Mouse (Mus musculus) midbrain, embryonic 15.5 days (tissue): Measurements from ENCODE around the gene Git1. TPM values are rescaled to one million over a fixed set of nuclear protein-coding genes. Genes with fewer than 3 reads are reported as not detected.

Source experiments
- ATAC-seq: fragments of 200-750 bp; cut with Nextera tagmentation; replicated peaks from 2 replicates; pipeline ENCODE4 v1.8.0; 2017; ENCODE audit warnings: moderate TSS enrichment
- H3K27ac ChIP-seq: fragments of 300-500 bp; sonication (generic); 2 replicates; pipeline ENCODE4 v1.5.1; 2015; ENCODE audit warnings: mild to moderate bottlenecking, inconsistent platforms
- H3K27me3 ChIP-seq: fragments of 300-500 bp; sonication (generic); replicated peaks from 2 replicates; pipeline ENCODE4 v1.6.1; 2015; ENCODE audit warnings: inconsistent platforms
- H3K36me3 ChIP-seq: fragments of 300-500 bp; sonication (generic); replicated peaks from 2 replicates; pipeline ENCODE4 v1.6.1; 2015; ENCODE audit warnings: inconsistent platforms
- H3K4me1 ChIP-seq: fragments of 300-500 bp; sonication (generic); 2 replicates; pipeline ENCODE4 v1.6.1; 2015; ENCODE audit warnings: inconsistent platforms
- H3K4me2 ChIP-seq: fragments of 300-500 bp; sonication (generic); 2 replicates; pipeline ENCODE4 v1.6.1; 2015; ENCODE audit warnings: inconsistent platforms, mild to moderate bottlenecking, moderate library complexity
- H3K4me3 ChIP-seq: fragments of 300-500 bp; sonication (generic); 2 replicates; pipeline ENCODE4 v1.5.1; 2015; ENCODE audit warnings: mild to moderate bottlenecking, inconsistent platforms
- H3K9ac ChIP-seq: fragments of 300-500 bp; sonication (generic); 2 replicates; pipeline ENCODE4 v1.6.1; 2015; ENCODE audit warnings: mild to moderate bottlenecking, inconsistent platforms
- H3K9me3 ChIP-seq: fragments of 300-500 bp; sonication (generic); 2 replicates; pipeline ENCODE4 v1.6.1; 2016; ENCODE audit warnings: inconsistent platforms
- WGBS: fragments of 180-500 bp; shearing (Covaris S2); methylation state at CpG from one replicate; pipeline ENCODE4 v1.1.7; 2015; ENCODE audit warnings: mixed read lengths; 5-methylcytosine and 5-hydroxymethylcytosine counted together
- polyA plus RNA-seq: library from polyadenylated mRNA; unstranded; fragments of >200 nt; fragmentation: Nextera tagmentation; extraction: Ambion mirVana; gene quantifications from 2 replicates; pipeline ENCODE4 v1.2.1, GENCODE M21; 2015

The Git1 gene
- polyA plus RNA-seq, result 17.9 and 19.0 TPM in 2 replicates

GRCm38 (mm10) chr11:77493512-77494343 is at the start of gene Git1:
Git1 (plus strand) TSS chr11:77493562.
- H3K27me3 ChIP-seq, result no peaks in the 10 kb centered on the region
- no peaks in the 10 kb centered on the region for H3K9me3 ChIP-seq
- peak within 1 kb of the TSS; percentile 94 for H3K4me2 ChIP-seq
- peak within 1 kb of the TSS; percentile 95 for H3K27ac ChIP-seq
- WGBS, result 2% methylated on average over 48 of the region's 74 CpGs
- peaks cover 71% of the 10 kb centered on the region for H3K4me1 ChIP-seq
- peak within 1 kb of the TSS; percentile 97 for H3K4me3 ChIP-seq
- H3K9ac ChIP-seq, result peak within 1 kb of the TSS; percentile 97
- H3K36me3 ChIP-seq, result no peaks in the 10 kb centered on the region
- ATAC-seq, result no peak

GRCm38 (mm10) chr11:77444939-77445338 is 48.4 kb upstream of the Git1 start:
- no peaks in the 10 kb centered on the region for H3K9me3 ChIP-seq
- no peak for ATAC-seq
- no peaks in the 10 kb centered on the region for H3K27me3 ChIP-seq
- peaks cover 11% of the 10 kb centered on the region; the same call in 1 of the 2 replicates for H3K36me3 ChIP-seq
- no peaks in the 10 kb centered on the region for H3K4me1 ChIP-seq
- H3K27ac ChIP-seq, result no peak overlapping the region
- 80% methylated on average over 2 of the region's 2 CpGs for WGBS
- no peak overlapping the region for H3K4me2 ChIP-seq
- H3K9ac ChIP-seq, result no peak overlapping the region
- H3K4me3 ChIP-seq, result no peak overlapping the region

GRCm38 (mm10) chr11:77446628-77447041 is 46.7 kb upstream of the Git1 start:
- WGBS, result 70% methylated on average over 6 of the region's 6 CpGs
- no peaks in the 10 kb centered on the region for H3K27me3 ChIP-seq
- H3K4me3 ChIP-seq, result no peak overlapping the region
- no peak overlapping the region for H3K27ac ChIP-seq
- H3K9ac ChIP-seq, result no peak overlapping the region
- H3K36me3 ChIP-seq, result peaks cover 11% of the 10 kb centered on the region; the same call in 1 of the 2 replicates
- no peaks in the 10 kb centered on the region for H3K4me1 ChIP-seq
- H3K4me2 ChIP-seq, result no peak overlapping the region
- no peaks in the 10 kb centered on the region for H3K9me3 ChIP-seq
- no peak for ATAC-seq

GRCm38 (mm10) chr11:77449224-77449623 is 44.1 kb upstream of the Git1 start:
- H3K4me1 ChIP-seq, result no peaks in the 10 kb centered on the region
- no peak overlapping the region for H3K9ac ChIP-seq
- no peak for ATAC-seq
- H3K4me3 ChIP-seq, result no peak overlapping the region
- H3K9me3 ChIP-seq, result no peaks in the 10 kb centered on the region
- H3K27me3 ChIP-seq, result no peaks in the 10 kb centered on the region
- H3K4me2 ChIP-seq, result no peak overlapping the region
- peaks cover under 1% of the 10 kb centered on the region; the same call in 1 of the 2 replicates for H3K36me3 ChIP-seq
- H3K27ac ChIP-seq, result no peak overlapping the region
- WGBS, result 97% methylated on average over 7 of the region's 7 CpGs

GRCm38 (mm10) chr11:77451670-77452069 is 41.7 kb upstream of the Git1 start:
- Histone ChIP-seq H3K27ac (no peak overlapping the region), H3K36me3 (peaks cover 6% of the 10 kb centered on the region; the same call in 1 of the 2 replicates), H3K27me3 (no peaks in the 10 kb centered on the region), H3K4me3 (no peak overlapping the region), H3K9me3 (no peaks in the 10 kb centered on the region), H3K9ac (no peak overlapping the region), H3K4me1 (no peaks in the 10 kb centered on the region), H3K4me2 (no peak overlapping the region)
- 98% methylated on average over 2 of the region's 2 CpGs for WGBS
- no peak for ATAC-seq

GRCm38 (mm10) chr11:77453388-77453787 is 40.0 kb upstream of the Git1 start:
- Histone ChIP-seq H3K27ac (no peak overlapping the region), H3K4me1 (no peaks in the 10 kb centered on the region), H3K4me3 (no peak overlapping the region), H3K9me3 (no peaks in the 10 kb centered on the region), H3K9ac (no peak overlapping the region), H3K27me3 (no peaks in the 10 kb centered on the region), H3K4me2 (no peak overlapping the region), H3K36me3 (peaks cover 6% of the 10 kb centered on the region; the same call in 1 of the 2 replicates)
- WGBS, result 89% methylated on average over 2 of the region's 2 CpGs
- no peak for ATAC-seq

GRCm38 (mm10) chr11:77455770-77456510 is 37.4 kb upstream of the Git1 start:
- H3K9ac ChIP-seq, result no peak overlapping the region
- no peak overlapping the region for H3K27ac ChIP-seq
- WGBS, result 86% methylated on average over 9 of the region's 9 CpGs
- H3K4me3 ChIP-seq, result no peak overlapping the region
- no peaks in the 10 kb centered on the region for H3K9me3 ChIP-seq
- peaks cover 2% of the 10 kb centered on the region; the same call in 1 of the 2 replicates for H3K27me3 ChIP-seq
- no peak for ATAC-seq
- no peaks in the 10 kb centered on the region for H3K4me1 ChIP-seq
- no peak overlapping the region for H3K4me2 ChIP-seq
- peaks cover 6% of the 10 kb centered on the region; the same call in 1 of the 2 replicates for H3K36me3 ChIP-seq

- Histone ChIP-seq H3K36me3 (peaks cover 6% of the 10 kb centered on the region; the same call in 1 of the 2 replicates), H3K4me3 (no peak overlapping the region), H3K9ac (no peak overlapping the region), H3K4me2 (no peak overlapping the region), H3K27me3 (peaks cover 7% of the 10 kb centered on the region; the same call in 1 of the 2 replicates), H3K9me3 (no peaks in the 10 kb centered on the region), H3K4me1 (peaks cover 1% of the 10 kb centered on the region), H3K27ac (no peak overlapping the region)
- WGBS, result 82% methylated on average over 6 of the region's 6 CpGs
- ATAC-seq, result no peak
Measured at GRCm38 (mm10) chr11:77456866-77457265, 36.5 kb upstream of the Git1 start.

GRCm38 (mm10) chr11:77461856-77462255 is 31.5 kb upstream of the Git1 start:
- Histone ChIP-seq H3K9me3 (no peaks in the 10 kb centered on the region), H3K4me2 (peak overlapping the region; percentile 98), H3K9ac (peak overlapping the region; percentile 54), H3K27me3 (peaks cover 39% of the 10 kb centered on the region), H3K4me1 (peaks cover 14% of the 10 kb centered on the region), H3K4me3 (peak overlapping the region; percentile 53), H3K36me3 (no peaks in the 10 kb centered on the region), H3K27ac (no peak overlapping the region)
- ATAC-seq, result 0 out of 2 replicates have a peak, but pooled peaks have one; percentile 3
- 7% methylated on average over 6 of the region's 6 CpGs for WGBS

GRCm38 (mm10) chr11:77462283-77463100 is 30.9 kb upstream of the Git1 start, which contains the start of gene Coro6:
Coro6 (plus strand) TSS chr11:77462411.
- Histone ChIP-seq H3K4me3 (peak within 1 kb of the TSS; percentile 53), H3K4me2 (peak within 1 kb of the TSS; percentile 98), H3K36me3 (no peaks in the 10 kb centered on the region), H3K9ac (peak within 1 kb of the TSS; percentile 54), H3K4me1 (peaks cover 14% of the 10 kb centered on the region), H3K27ac (no peak within 1 kb of the TSS), H3K27me3 (peaks cover 46% of the 10 kb centered on the region), H3K9me3 (no peaks in the 10 kb centered on the region)
- WGBS, result under 1% methylated on average over 71 of the region's 73 CpGs
- peak; percentile 74 for ATAC-seq

GRCm38 (mm10) chr11:77463101-77463445 is 30.3 kb upstream of the Git1 start:
- Histone ChIP-seq H3K27ac (no peak overlapping the region), H3K4me1 (peaks cover 17% of the 10 kb centered on the region), H3K36me3 (no peaks in the 10 kb centered on the region), H3K27me3 (peaks cover 51% of the 10 kb centered on the region), H3K4me2 (peak overlapping the region; percentile 98), H3K9ac (no peak overlapping the region), H3K4me3 (peak overlapping the region; percentile 53; the same call in 1 of the 2 replicates), H3K9me3 (no peaks in the 10 kb centered on the region)
- ATAC-seq, result no peak
- WGBS, result 42% methylated on average over 8 of the region's 8 CpGs
